Mouse (Mus musculus): ENCODE measurements around the gene Fgd3.

DNA sequence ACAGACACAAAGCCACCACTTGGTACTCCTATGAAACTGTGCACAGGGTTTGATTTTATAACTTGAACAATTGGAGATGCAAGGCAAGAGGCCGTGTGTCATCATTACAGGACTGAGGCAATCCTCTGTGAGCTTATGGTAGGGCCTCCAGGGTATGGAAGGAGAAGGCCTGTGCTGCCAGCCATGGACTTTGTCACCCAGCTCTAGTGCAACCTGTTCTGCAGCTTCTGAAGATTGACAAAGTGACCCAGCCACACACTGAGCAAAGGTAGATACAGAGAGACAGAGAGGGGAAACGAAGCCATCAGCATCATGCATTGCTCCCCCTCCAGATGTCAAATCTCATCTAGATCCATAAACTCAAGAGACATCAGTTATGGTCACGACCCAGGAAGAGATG is 33.4 kb downstream of the Fgd3 start:
- TF ChIP-seq CTCF (IDR thresholded peaks at IDR 0.05; ENCODE audit: low read depth) (no peak), EP300 (optimal IDR thresholded peaks at IDR 0.05) (no peak)
